ENCODE assay signal across 17 mouse cellular contexts in the genomic region with DNA sequence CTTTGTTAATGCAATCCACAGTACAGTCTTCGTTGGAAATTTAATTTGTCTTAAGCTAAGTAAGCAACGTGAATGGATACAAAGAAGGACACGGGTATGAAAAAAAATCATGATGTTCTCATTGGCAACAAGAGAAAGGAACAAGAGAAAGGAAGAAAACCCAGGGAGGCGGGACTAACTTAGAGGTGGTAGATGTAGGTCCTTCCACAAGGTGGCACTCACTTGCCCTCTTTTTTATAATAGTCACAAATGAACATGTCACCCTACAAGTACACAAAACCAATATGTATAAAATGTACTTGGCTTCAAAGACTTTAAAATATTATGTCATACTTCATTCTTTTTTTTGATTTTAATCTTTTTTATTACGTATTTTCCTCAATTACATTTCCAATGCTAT.
DNase-seq lines count a peak whose midpoint lies in the region; ATAC-seq and TF ChIP-seq lines count a peak whose summit lies in the region.
"Had no signal": no experiment of that assay in that cellular context is flagged by ENCODE, and none has a peak within 500 bp of the region (broad histone marks: within the 10 kb centered on the region; RNA-seq: fewer than 3 reads in every experiment).

No protein-coding gene starts in this region.

- no peaks in the 10 kb centered on the region for H3K4me1 ChIP-seq in kidney, embryonic 15.5 days
- H3K4me1 ChIP-seq in stomach, postnatal 0 days (replicated peaks; ENCODE audit: control insufficient read depth, insufficient read depth), result no peaks in the 10 kb centered on the region
- H3K4me1 ChIP-seq: embryonic facial prominence, embryonic 13.5 days; heart, embryonic 10.5 days had no signal

- H3K4me2 ChIP-seq in kidney, embryonic 15.5 days, result no peak overlapping the region
- no peak overlapping the region for H3K4me2 ChIP-seq in stomach, postnatal 0 days (replicated peaks; ENCODE audit: low read depth)
- H3K4me2 ChIP-seq: embryonic facial prominence, embryonic 13.5 days; limb, embryonic 13.5 days had no signal

- H3K4me3 ChIP-seq in kidney, embryonic 15.5 days (replicated peaks), result no peak overlapping the region
- no peak overlapping the region for H3K4me3 ChIP-seq in stomach, postnatal 0 days (ENCODE audit: low read depth, low read length)
- H3K4me3 ChIP-seq: embryonic facial prominence, embryonic 13.5 days; heart, embryonic 10.5 days; limb, embryonic 13.5 days had no signal

- H3K9me3 ChIP-seq in kidney, embryonic 15.5 days (replicated peaks), result no peaks in the 10 kb centered on the region
- H3K9me3 ChIP-seq in stomach, postnatal 0 days (ENCODE audit: control insufficient read depth, low read length), result no peaks in the 10 kb centered on the region
- H3K9me3 ChIP-seq: embryonic facial prominence, embryonic 13.5 days; heart, embryonic 10.5 days; limb, embryonic 13.5 days had no signal

- no peak overlapping the region for H3K9ac ChIP-seq in kidney, embryonic 15.5 days
- H3K9ac ChIP-seq in stomach, postnatal 0 days (ENCODE audit: low read length), result no peak overlapping the region
- H3K9ac ChIP-seq: embryonic facial prominence, embryonic 13.5 days; forebrain, postnatal 0 days; limb, embryonic 13.5 days had no signal

- TF ChIP-seq CTCF in stomach, postnatal 0 days (IDR thresholded peaks at IDR 0.05; ENCODE audit: low read depth), result peak; percentile 47

- no peaks in the 10 kb centered on the region for H3K27me3 ChIP-seq in kidney, embryonic 15.5 days
- no peaks in the 10 kb centered on the region for H3K27me3 ChIP-seq in stomach, postnatal 0 days (ENCODE audit: control insufficient read depth, insufficient read depth, low read length)
- H3K27me3 ChIP-seq: embryonic facial prominence, embryonic 13.5 days; limb, embryonic 13.5 days had no signal

- TF ChIP-seq EP300 in stomach, postnatal 0 days (optimal IDR thresholded peaks at IDR 0.05), result no peak

- no peaks in the 10 kb centered on the region for H3K36me3 ChIP-seq in kidney, embryonic 15.5 days
- H3K36me3 ChIP-seq in stomach, postnatal 0 days (ENCODE audit: control insufficient read depth, insufficient read depth, low read length), result no peaks in the 10 kb centered on the region
- H3K36me3 ChIP-seq: embryonic facial prominence, embryonic 13.5 days; heart, embryonic 10.5 days; limb, embryonic 13.5 days had no signal

- DNase-seq in embryo, embryonic 10.5 days (ENCODE audit: low spot score), result peak; percentile 19
- DNase-seq in embryo, embryonic 9.5 days (ENCODE audit: extremely low spot score), result no peak
- DNase-seq in kidney, postnatal 14 days, result peak; percentile 3
- DNase-seq in testis, postnatal 10 days (ENCODE audit: low spot score), result peak; percentile 37
- no peak for DNase-seq in testis, postnatal 14 days (ENCODE audit: low spot score)
- DNase-seq in stomach, postnatal 0 days (ENCODE audit: low spot score), result no peak
- DNase-seq in cerebellum, adult 11 months, result no peak
- DNase-seq: cerebellum, adult 18-20 months; forebrain, postnatal 0 days; thymus, postnatal 14 days had no signal

- no peak overlapping the region for H3K27ac ChIP-seq in kidney, embryonic 15.5 days
- H3K27ac ChIP-seq in stomach, postnatal 0 days (replicated peaks), result no peak overlapping the region
- H3K27ac ChIP-seq: embryonic facial prominence, embryonic 13.5 days; heart, embryonic 10.5 days; limb, embryonic 13.5 days had no signal

- no peak for ATAC-seq in kidney, embryonic 15.5 days (replicated peaks; ENCODE audit: low FRiP score)
- ATAC-seq in stomach, postnatal 0 days (ENCODE audit: low FRiP score, low TSS enrichment), result no peak
- ATAC-seq: activated CD4-positive, CD25-positive, alpha-beta regulatory T cell, adult 4 months; CD4-positive, CD25-positive, alpha-beta regulatory T cell, adult 4 months; forebrain, postnatal 0 days; hindbrain, embryonic 16.5 days had no signal

- 77% methylated on average over 5 of the region's 5 CpGs for WGBS in kidney, embryonic 15.5 days
- 67% methylated on average over 5 of the region's 5 CpGs for WGBS in stomach, postnatal 0 days

Comparison
In these comparisons a context has a peak if more than half of its experiments do, and no peak if none do; other contexts are left out.
1. DNase-seq: peak in embryo, embryonic 10.5 days (single experiment), kidney, postnatal 14 days (single experiment) and testis, postnatal 10 days (single experiment); none in embryo, embryonic 9.5 days (single experiment), testis, postnatal 14 days (single experiment), stomach, postnatal 0 days (single experiment) and cerebellum, adult 11 months (single experiment).